ENCODE assay signal across 20 mouse cellular contexts in the genomic region with DNA sequence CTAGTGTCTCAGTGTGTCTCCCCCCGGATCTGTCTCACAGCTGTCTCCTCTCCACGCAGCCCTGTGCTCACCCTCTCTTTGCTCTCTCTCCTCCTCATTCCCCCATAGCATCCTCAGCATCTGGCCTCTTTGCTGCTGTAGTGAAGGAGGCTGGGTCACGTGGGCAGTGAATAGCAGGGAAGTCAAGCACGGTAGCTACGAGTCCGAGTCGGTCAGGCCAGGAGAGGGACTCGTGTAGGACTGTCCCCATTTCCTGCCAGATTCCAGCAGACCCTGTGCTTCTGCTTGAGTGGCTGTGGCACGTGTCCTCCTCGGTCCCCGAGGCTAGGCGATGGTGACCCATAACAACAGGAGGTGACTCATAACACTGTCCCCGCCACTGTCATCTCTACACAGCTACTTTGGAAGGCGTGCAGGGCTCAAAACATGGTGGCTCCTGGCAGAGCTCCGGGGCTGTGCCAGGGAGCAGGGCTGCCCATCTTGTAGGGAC. TPM values are rescaled to one million over a fixed set of nuclear protein-coding genes. Genes with fewer than 3 reads are reported as not detected.
DNase-seq lines count a peak whose midpoint lies in the region; ATAC-seq lines count a peak whose summit lies in the region.
"Had no signal": no experiment of that assay in that cellular context is flagged by ENCODE, and none has a peak within 500 bp of the region (broad histone marks: within the 10 kb centered on the region; RNA-seq: fewer than 3 reads in every experiment).

No protein-coding gene starts in this region.

- H3K27ac ChIP-seq in embryonic facial prominence, embryonic 11.5 days (replicated peaks; ENCODE audit: low read depth, low read length), result no peak overlapping the region
- H3K27ac ChIP-seq in embryonic facial prominence, embryonic 10.5 days (replicated peaks), result no peak overlapping the region
- H3K27ac ChIP-seq in hindbrain, embryonic 12.5 days, result no peak overlapping the region
- H3K27ac ChIP-seq: embryonic facial prominence, embryonic 12.5 days; limb, embryonic 13.5 days; lung, embryonic 15.5 days; neural tube, embryonic 15.5 days had no signal

- no peak overlapping the region for H3K9ac ChIP-seq in embryonic facial prominence, embryonic 11.5 days (replicated peaks; ENCODE audit: low read length)
- H3K9ac ChIP-seq in hindbrain, embryonic 12.5 days, result peak overlapping the region; percentile 35; the same call in 1 of the 2 replicates
- H3K9ac ChIP-seq: embryonic facial prominence, embryonic 12.5 days; limb, embryonic 13.5 days; lung, embryonic 15.5 days; neural tube, embryonic 15.5 days had no signal

- H3K4me3 ChIP-seq in embryonic facial prominence, embryonic 11.5 days (ENCODE audit: low read depth, low read length), result no peak overlapping the region
- H3K4me3 ChIP-seq in embryonic facial prominence, embryonic 10.5 days, result no peak overlapping the region
- H3K4me3 ChIP-seq in hindbrain, embryonic 12.5 days, result no peak overlapping the region
- H3K4me3 ChIP-seq: embryonic facial prominence, embryonic 12.5 days; limb, embryonic 13.5 days; lung, embryonic 15.5 days; neural tube, embryonic 15.5 days had no signal

- no peak for DNase-seq in embryonic facial prominence, embryonic 11.5 days (ENCODE audit: low spot score)
- no peak for DNase-seq in embryonic facial prominence, embryonic 10.5 days (ENCODE audit: low spot score)
- peak; percentile 60 for DNase-seq in left cerebral cortex, postnatal 4 days
- no peak for DNase-seq in left cerebral cortex, postnatal 25 days (ENCODE audit: low spot score in 2 of 2)
- DNase-seq in brain, adult 2 months (ENCODE audit: low read depth, low spot score), result peak; percentile 83
- no peak for DNase-seq in embryo, embryonic 9.5 days (ENCODE audit: extremely low spot score)
- no peak for DNase-seq in urinary bladder, adult 2 months (ENCODE audit: low spot score)
- DNase-seq: kidney, postnatal 14 days; right cerebral cortex, postnatal 25 days; thymus, postnatal 14 days had no signal

- intact Hi-C loops in left cerebral cortex, postnatal 4 days (cut with DNase I), result no loop called here
- intact Hi-C loops in left cerebral cortex, postnatal 25 days (cut with DNase I), result no loop called here

- no peaks in the 10 kb centered on the region for H3K9me3 ChIP-seq in embryonic facial prominence, embryonic 11.5 days (replicated peaks; ENCODE audit: control insufficient read depth, low read length)
- no peaks in the 10 kb centered on the region for H3K9me3 ChIP-seq in embryonic facial prominence, embryonic 10.5 days
- no peaks in the 10 kb centered on the region for H3K9me3 ChIP-seq in hindbrain, embryonic 12.5 days (replicated peaks)
- H3K9me3 ChIP-seq: embryonic facial prominence, embryonic 12.5 days; limb, embryonic 13.5 days; lung, embryonic 15.5 days; neural tube, embryonic 15.5 days had no signal

- ATAC-seq in embryonic facial prominence, embryonic 11.5 days (replicated peaks; ENCODE audit: insufficient number of reproducible peaks, low FRiP score, low TSS enrichment, low read depth), result 0 out of 2 replicates have a peak, but pooled peaks have one; percentile 42
- ATAC-seq in hindbrain, embryonic 12.5 days (ENCODE audit: low FRiP score), result no peak

- H3K36me3 ChIP-seq in embryonic facial prominence, embryonic 11.5 days (replicated peaks; ENCODE audit: control insufficient read depth, insufficient read depth, low read depth, low read length), result no peaks in the 10 kb centered on the region; the same call in 1 of the 2 replicates
- H3K36me3 ChIP-seq in embryonic facial prominence, embryonic 10.5 days (replicated peaks), result peaks cover 73% of the 10 kb centered on the region
- peaks cover 42% of the 10 kb centered on the region for H3K36me3 ChIP-seq in hindbrain, embryonic 12.5 days

- H3K27me3 ChIP-seq in embryonic facial prominence, embryonic 11.5 days (ENCODE audit: control insufficient read depth, insufficient read depth, low read length), result no peaks in the 10 kb centered on the region
- H3K27me3 ChIP-seq in embryonic facial prominence, embryonic 10.5 days (replicated peaks; ENCODE audit: low read depth, poor library complexity, severe bottlenecking), result no peaks in the 10 kb centered on the region
- no peaks in the 10 kb centered on the region for H3K27me3 ChIP-seq in hindbrain, embryonic 12.5 days
- H3K27me3 ChIP-seq: embryonic facial prominence, embryonic 12.5 days; limb, embryonic 13.5 days; lung, embryonic 15.5 days; neural tube, embryonic 15.5 days had no signal

- H3K4me2 ChIP-seq in embryonic facial prominence, embryonic 11.5 days (ENCODE audit: low read depth, low read length), result no peak overlapping the region
- no peak overlapping the region for H3K4me2 ChIP-seq in hindbrain, embryonic 12.5 days (replicated peaks)
- H3K4me2 ChIP-seq: embryonic facial prominence, embryonic 12.5 days; limb, embryonic 13.5 days; lung, embryonic 15.5 days; neural tube, embryonic 15.5 days had no signal

- no peaks in the 10 kb centered on the region for H3K4me1 ChIP-seq in embryonic facial prominence, embryonic 11.5 days (ENCODE audit: control insufficient read depth, insufficient read depth, low read length)
- H3K4me1 ChIP-seq in embryonic facial prominence, embryonic 10.5 days, result peaks cover 16% of the 10 kb centered on the region
- H3K4me1 ChIP-seq in hindbrain, embryonic 12.5 days, result no peaks in the 10 kb centered on the region
- H3K4me1 ChIP-seq: embryonic facial prominence, embryonic 12.5 days; limb, embryonic 13.5 days; lung, embryonic 15.5 days; neural tube, embryonic 15.5 days had no signal

- WGBS in embryonic facial prominence, embryonic 11.5 days, result 66% methylated on average over 15 of the region's 15 CpGs
- WGBS in embryonic facial prominence, embryonic 10.5 days, result 71% methylated on average over 15 of the region's 15 CpGs
- WGBS in hindbrain, embryonic 12.5 days, result 69% methylated on average over 15 of the region's 15 CpGs

RNA-seq across cellular contexts. Expression of a gene that starts 20.0 kb away (rescaled TPM):
- 17.3 and 20.6 TPM in 2 replicates for polyA plus RNA-seq in embryonic facial prominence, embryonic 11.5 days (2014; fragmentation: Nextera tagmentation; extraction: Ambion mirVana)
- 17.7 and 19.0 TPM in 2 replicates for polyA plus RNA-seq in embryonic facial prominence, embryonic 10.5 days (2016; fragmentation: Nextera tagmentation; extraction: Ambion mirVana)
- 10 to 100 TPM; 53.7 to 54.5 TPM for total RNA-seq in left cerebral cortex, postnatal 4 days (2021)
- 100 to 1,000 TPM; 299 to 327 TPM for total RNA-seq in left cerebral cortex, postnatal 25 days (2021)
- polyA plus RNA-seq in hindbrain, embryonic 12.5 days (2016; fragmentation: Nextera tagmentation; extraction: Ambion mirVana), result 24.2 and 28.1 TPM in 2 replicates
- polyA plus RNA-seq in urinary bladder, adult 2 months (2012; rRNA removed), result 63.8 and 64.4 TPM in 2 replicates

RNA-seq across cellular contexts. Expression of a gene that starts 28.1 kb away (rescaled TPM):
- 71.6 and 86.4 TPM in 2 replicates for polyA plus RNA-seq in embryonic facial prominence, embryonic 11.5 days (2014; fragmentation: Nextera tagmentation; extraction: Ambion mirVana)
- 68.0 and 77.6 TPM in 2 replicates for polyA plus RNA-seq in embryonic facial prominence, embryonic 10.5 days (2016; fragmentation: Nextera tagmentation; extraction: Ambion mirVana)
- total RNA-seq in left cerebral cortex, postnatal 4 days (2021), result 100 to 1,000 TPM; 169 to 171 TPM
- 100 to 1,000 TPM; 129 to 130 TPM for total RNA-seq in left cerebral cortex, postnatal 25 days (2021)
- polyA plus RNA-seq in hindbrain, embryonic 12.5 days (2016; fragmentation: Nextera tagmentation; extraction: Ambion mirVana), result 155 and 160 TPM in 2 replicates
- polyA plus RNA-seq in urinary bladder, adult 2 months (2012; rRNA removed), result 14.3 and 16.1 TPM in 2 replicates

RNA-seq across cellular contexts. Expression of a gene that starts 59.0 kb away (rescaled TPM):
- polyA plus RNA-seq in embryonic facial prominence, embryonic 11.5 days (2014; fragmentation: Nextera tagmentation; extraction: Ambion mirVana), result 1.5 and 2.3 TPM in 2 replicates
- polyA plus RNA-seq in embryonic facial prominence, embryonic 10.5 days (2016; fragmentation: Nextera tagmentation; extraction: Ambion mirVana), result 0.44 and 0.82 TPM in 2 replicates
- 10 to 100 TPM; 12.2 to 18.1 TPM for total RNA-seq in left cerebral cortex, postnatal 4 days (2021)
- 10 to 100 TPM; 79.1 to 79.3 TPM for total RNA-seq in left cerebral cortex, postnatal 25 days (2021)
- 0.78 and 0.84 TPM in 2 replicates for polyA plus RNA-seq in hindbrain, embryonic 12.5 days (2016; fragmentation: Nextera tagmentation; extraction: Ambion mirVana)
- polyA plus RNA-seq in urinary bladder, adult 2 months (2012; rRNA removed), result 6.5 and 7.4 TPM in 2 replicates
- total RNA-seq: MEL had no signal
- polyA plus RNA-seq: C2C12 had no signal

RNA-seq across cellular contexts. Expression of a gene that starts 59.1 kb away (rescaled TPM):
- not detected in 2 replicates for polyA plus RNA-seq in embryonic facial prominence, embryonic 11.5 days (2014; fragmentation: Nextera tagmentation; extraction: Ambion mirVana)
- polyA plus RNA-seq in embryonic facial prominence, embryonic 10.5 days (2016; fragmentation: Nextera tagmentation; extraction: Ambion mirVana), result 0.16 TPM in 1 of 2 replicates, not detected in the other
- under 1 TPM; 0.52 to 0.98 TPM for total RNA-seq in left cerebral cortex, postnatal 4 days (2021)
- 1 to 10 TPM; 3.3 TPM for total RNA-seq in left cerebral cortex, postnatal 25 days (2021)
- not detected in 2 replicates for polyA plus RNA-seq in hindbrain, embryonic 12.5 days (2016; fragmentation: Nextera tagmentation; extraction: Ambion mirVana)
- 0.11 and 0.15 TPM in 2 replicates for polyA plus RNA-seq in urinary bladder, adult 2 months (2012; rRNA removed)
- total RNA-seq: gastrocnemius, adult 8-10 months; MEL had no signal
- polyA plus RNA-seq: C2C12; embryonic facial prominence, embryonic 12.5 days; forebrain, embryonic 11.5 days; limb, embryonic 13.5 days; lung, embryonic 15.5 days; neural tube, embryonic 15.5 days; stomach, embryonic 14.5 days had no signal

Comparison
In these comparisons a context has a peak if more than half of its experiments do, and no peak if none do; other contexts are left out.
1. DNase-seq: peak in left cerebral cortex, postnatal 4 days (single experiment) and brain, adult 2 months (single experiment); none in embryonic facial prominence, embryonic 11.5 days (single experiment), embryonic facial prominence, embryonic 10.5 days (single experiment), left cerebral cortex, postnatal 25 days (0 of 2), embryo, embryonic 9.5 days (single experiment) and urinary bladder, adult 2 months (single experiment).